Mouse (Mus musculus): ENCODE data around the gene Rasa4. TPM values are rescaled to one million over a fixed set of nuclear protein-coding genes. Genes with fewer than 3 reads are reported as not detected.

Rasa4 gene
- total RNA-seq, 2 experiments from 2014 or later, result 4.8 to 10.3 TPM

Small RNAs within 50 kb of the gene (microRNA-seq; reads per million reads assigned to microRNA genes)
- gene Mir7035, result 1.7 to 2.1 reads per million in 2 experiments

Other genes starting within 250 kb of the Rasa4 start
- 10 to 100 TPM; 16.5 to 31.4 TPM for gene Hspb1, start 196.0 kb upstream of the Rasa4 start, total RNA-seq (2021)
- 1,000 to 10,000 TPM; 1,157 to 1,215 TPM for gene Ywhag, start 149.3 kb upstream of the Rasa4 start, total RNA-seq (2021)
- 1 to 10 TPM in 1 of 2 experiments, under 1 TPM in 1; 0.79 to 1.3 TPM for gene Ssc4d, start 109.4 kb upstream of the Rasa4 start, total RNA-seq (2021)
- gene Zp3, start 103.8 kb upstream of the Rasa4 start, total RNA-seq (2021), result not detected
- 10 to 100 TPM in 1 of 2 experiments, 1 to 10 TPM in 1; 8.3 to 10.2 TPM for gene Dtx2, start 89.1 kb upstream of the Rasa4 start, total RNA-seq (2021)
- gene Upk3b, start 45.4 kb upstream of the Rasa4 start, total RNA-seq (2021), result not detected
- gene Upk3bl, start 29.4 kb upstream of the Rasa4 start, total RNA-seq (2021), result under 1 TPM in 1 of 2 experiments, not detected in 1; 0.75 TPM
- 10 to 100 TPM; 74.9 to 75.7 TPM for gene Polr2j, start 32.7 kb downstream of the Rasa4 start, total RNA-seq (2021)
- gene Lrwd1, start 52.2 kb downstream of the Rasa4 start, total RNA-seq (2021), result 10 to 100 TPM; 13.8 to 16.2 TPM
- 1 to 10 TPM; 9.0 to 9.5 TPM for gene Alkbh4, start 52.2 kb downstream of the Rasa4 start, total RNA-seq (2021)
- 10 to 100 TPM; 45.9 to 48.5 TPM for gene Orai2, start 86.8 kb downstream of the Rasa4 start, total RNA-seq (2021)
- 10 to 100 TPM; 36.2 to 40.7 TPM for gene Prkrip1, start 115.0 kb downstream of the Rasa4 start, total RNA-seq (2021)
- gene Sh2b2, start 162.6 kb downstream of the Rasa4 start, total RNA-seq (2021), result 1 to 10 TPM; 7.5 to 8.4 TPM

All from left cerebral cortex, adult 18-20 months (tissue).